Mouse (Mus musculus): Measurements from ENCODE around the gene Dnajb14.

DNA sequence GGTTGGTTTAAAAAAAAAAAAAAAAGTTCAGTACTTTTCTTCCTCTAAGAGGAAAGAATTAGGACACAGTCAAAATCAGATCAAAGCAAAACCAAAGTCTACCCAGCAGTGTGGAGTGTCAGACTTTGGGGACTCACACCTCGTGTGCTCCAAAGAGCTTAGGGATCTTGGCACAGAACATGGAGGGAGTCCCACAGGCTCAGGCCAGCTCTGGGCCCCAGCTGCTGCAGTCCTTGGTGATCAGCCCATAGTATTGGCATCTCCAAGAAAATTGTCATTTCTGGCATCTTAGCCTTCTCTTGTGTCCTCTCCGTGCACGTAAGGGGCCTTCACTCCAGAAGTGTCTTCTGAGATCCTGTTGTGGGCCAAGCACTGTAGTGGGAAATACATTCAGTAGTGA lies 23.6 kb downstream of the Dnajb14 start:
- no peak for TF ChIP-seq POLR2A (IDR thresholded peaks at IDR 0.05; ENCODE audit: low read depth, low read length)
- no peak for TF ChIP-seq CTCF (IDR thresholded peaks at IDR 0.05; ENCODE audit: extremely low read depth, insufficient read depth, insufficient read length, insufficient replicate concordance)
